Mouse (Mus musculus) adrenal gland, adult 8-10 months (tissue): ENCODE results near the gene Map4k4. TPM values are rescaled to one million over a fixed set of nuclear protein-coding genes. Genes with fewer than 3 reads are reported as not detected.

Source experiments
- DNase-seq: peaks from one replicate; pipeline ENCODE4 v3.0.0; 2022
- total RNA-seq, 4 experiments: library from RNA; stranded (reverse); gene quantifications; 2 replicates each; pipeline ENCODE4 v1.2.4; 2022

Gene Map4k4
- total RNA-seq, 4 experiments from 2014 or later, result 80.9 to 123 (median 104) TPM

DNA sequence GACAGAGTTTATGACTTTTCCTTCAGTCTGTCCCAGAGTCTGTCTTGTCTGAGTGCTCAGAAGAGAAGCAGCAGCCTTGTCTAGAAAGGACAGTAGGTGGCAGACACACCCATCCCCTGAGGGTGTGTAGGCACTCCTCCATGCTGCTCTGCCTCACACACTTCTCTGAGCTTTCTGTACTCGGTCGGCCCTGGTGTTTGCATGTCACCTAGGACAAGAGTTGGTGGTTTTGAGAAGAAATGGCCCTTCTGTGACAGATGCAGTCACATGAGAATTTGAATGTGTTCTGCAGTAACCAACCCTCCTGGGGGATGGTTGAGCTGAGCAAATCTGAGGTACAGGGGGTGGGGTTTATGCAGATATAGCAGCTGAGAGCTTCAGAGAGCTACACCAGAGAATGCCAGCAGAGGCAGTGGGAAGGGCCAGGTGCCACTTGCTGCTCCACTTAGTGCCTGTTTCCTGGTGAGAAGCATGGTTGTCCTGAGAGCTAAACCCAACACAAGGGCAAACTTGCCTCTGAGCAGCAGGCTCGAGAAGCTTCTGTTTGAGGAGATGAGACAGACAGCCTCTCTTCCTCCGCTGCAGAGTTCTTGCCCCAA lies 101.5 kb downstream of the Map4k4 start:
- DNase-seq, result no peak

DNA sequence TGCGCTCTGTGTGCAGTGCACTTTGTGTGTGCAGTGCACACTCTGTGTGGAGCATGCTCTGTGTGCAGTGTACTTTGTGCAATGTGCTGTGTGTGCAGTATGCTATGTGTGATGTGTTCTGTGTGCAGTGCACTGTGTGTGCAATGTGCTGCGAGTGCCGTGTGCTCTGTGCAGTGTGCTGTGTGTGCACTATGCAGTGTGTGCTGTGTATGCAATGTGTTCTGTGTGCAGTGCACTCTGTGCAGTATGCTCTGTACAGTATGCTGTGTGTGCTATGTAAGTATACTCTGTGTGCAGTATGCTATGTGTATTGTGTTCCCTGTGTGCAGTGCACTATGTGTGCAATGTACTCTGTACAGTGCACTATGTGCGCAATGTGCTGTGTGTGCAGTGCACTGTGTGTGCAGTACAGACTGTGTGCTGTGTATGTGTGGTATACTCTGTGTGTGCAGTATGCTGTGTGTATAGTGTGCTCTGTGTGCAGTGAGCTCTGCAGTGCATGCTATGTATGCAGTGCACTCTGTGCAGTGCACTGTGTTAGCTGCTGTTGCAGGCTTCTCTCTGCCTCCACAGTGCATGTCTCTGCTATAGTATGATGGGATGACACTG lies 105.4 kb downstream of the Map4k4 start:
- no peak for DNase-seq

DNA sequence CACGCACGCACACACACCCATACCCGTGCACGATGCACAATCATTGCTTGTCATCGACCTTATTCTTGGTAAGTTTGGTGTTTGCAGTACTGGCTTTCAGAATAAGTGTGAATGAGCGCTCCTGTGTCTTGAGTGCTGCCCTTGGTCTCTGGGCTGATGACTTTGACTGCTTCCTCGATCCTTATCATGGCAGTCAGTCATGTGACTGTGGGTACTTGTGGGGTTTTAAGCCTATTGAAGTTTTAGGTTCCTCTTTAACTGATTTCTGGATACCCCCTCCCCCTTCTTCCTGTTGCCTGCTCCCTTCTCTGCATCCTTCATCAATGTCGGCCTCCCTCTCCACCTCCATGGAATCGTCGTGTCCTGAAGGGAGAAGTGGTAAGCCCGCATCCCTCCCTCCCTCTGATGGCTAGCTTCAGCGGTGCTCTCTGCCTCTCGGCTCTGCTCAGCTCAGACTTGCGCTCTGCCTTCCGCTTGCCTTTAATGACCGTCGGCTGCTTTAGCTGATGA lies 107.3 kb downstream of the Map4k4 start:
- no peak for DNase-seq

DNA sequence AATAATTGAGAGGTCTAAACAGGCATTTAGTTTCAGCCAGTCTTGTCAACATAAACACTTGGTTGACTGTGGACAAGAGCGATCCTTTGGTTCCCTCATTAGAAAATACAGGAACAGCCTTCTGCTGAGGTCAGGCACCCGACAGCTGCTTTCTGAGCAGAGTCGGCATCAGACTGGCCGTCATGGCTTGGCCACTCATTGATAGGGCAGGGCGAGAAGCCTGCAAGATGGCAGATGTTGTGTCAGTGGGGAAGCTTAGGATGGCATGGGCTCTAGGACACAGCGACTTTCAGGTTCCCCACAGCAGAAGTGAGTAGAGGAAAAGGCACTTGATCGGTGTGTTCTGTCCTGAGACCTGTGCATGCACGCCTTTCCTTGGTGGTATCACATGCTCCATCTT lies 112.0 kb downstream of the Map4k4 start:
- DNase-seq, result no peak

DNA sequence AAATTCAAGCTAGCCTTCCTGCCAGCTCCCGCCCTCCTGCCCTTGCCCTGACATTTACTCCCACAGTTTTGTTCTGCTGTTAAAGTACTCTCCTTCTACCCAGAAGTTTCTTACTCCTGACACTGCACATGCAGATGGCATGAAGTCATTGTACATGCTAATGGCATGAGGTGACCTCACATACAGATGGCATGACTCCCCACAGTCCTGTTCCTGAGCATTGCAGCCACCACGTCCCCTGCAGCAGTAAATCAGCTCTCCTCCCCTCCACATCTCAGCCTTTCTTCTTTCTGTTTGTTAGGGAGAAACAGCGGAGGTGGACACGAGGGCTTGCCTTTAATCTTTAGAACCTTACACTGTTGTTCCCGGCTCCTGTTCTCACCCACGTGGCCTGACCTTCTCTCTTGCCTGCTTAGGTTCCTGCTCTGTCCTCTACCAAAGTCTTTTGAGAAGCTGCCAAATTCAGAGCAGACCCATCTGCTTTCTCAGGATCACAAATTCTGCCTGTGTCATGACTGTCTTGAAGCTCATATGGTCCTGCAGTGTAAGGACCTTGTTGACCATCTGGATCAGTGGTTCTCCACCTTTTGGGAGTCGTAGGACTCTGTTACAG lies 114.5 kb downstream of the Map4k4 start:
- no peak for DNase-seq

DNA sequence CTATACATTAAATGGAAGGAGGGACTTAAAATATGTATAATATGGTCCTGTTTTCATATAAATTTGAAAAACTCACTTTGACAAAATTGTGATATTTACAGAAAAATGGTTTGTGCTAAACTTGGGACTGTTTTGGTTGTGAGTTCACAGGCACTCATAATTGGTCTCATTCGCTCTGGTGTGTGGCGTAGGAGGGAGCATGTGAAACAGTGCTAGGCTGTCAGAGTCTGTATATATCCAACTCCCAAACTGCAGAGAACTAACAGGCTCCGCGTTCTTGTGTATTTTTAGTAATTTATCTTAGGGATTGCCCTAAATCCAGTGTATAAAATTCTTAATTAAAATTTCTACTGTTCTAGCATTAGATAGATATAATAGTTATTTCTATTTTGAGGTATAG lies 120.9 kb downstream of the Map4k4 start:
- no peak for DNase-seq

DNA sequence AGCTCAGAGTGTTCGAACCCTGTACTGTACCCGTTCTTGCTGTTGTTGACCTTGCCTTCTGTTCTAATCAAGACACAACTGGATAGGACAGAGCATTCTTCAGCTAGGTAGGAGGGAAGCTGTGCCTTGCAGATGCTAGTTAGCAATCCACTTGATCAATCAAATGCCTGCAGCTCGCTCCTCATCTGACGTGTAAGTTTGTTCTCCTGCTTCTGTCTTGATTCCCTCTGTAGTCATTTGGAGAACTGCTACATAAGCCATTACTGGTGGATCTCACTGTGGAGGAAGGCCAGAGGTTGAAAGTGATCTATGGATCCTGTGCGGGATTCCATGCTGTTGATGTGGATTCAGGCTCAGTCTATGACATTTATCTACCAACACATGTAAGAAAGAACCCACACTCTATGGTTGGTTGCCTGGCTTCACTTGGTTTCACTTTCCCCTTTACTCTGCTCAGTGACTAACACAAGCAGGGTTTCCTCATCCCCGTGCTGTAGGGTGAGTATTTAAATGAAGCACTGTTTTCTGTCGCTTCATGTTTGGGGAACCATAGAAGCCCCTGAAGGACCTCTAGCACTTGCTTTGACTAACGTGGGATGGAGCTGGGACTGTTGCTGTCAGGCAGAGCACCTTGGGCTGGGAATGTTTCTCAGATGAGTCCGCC lies 121.9 kb downstream of the Map4k4 start:
- DNase-seq, result no peak

DNA sequence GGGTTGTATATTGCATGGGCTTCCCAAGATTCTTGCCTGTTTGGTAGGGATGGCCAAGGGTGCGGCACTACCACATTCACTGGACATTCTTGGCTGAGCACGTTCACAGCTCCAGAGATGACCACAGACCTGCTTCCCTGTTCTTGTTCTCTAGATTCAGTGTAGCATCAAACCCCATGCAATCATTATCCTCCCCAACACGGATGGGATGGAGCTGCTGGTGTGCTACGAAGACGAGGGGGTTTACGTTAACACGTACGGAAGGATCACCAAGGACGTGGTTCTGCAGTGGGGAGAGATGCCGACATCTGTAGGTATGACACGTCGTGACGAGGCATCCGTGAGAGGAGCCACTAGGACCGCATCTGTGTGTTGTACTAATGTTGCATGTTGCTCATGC lies 122.5 kb downstream of the Map4k4 start:
- no peak for DNase-seq

DNA sequence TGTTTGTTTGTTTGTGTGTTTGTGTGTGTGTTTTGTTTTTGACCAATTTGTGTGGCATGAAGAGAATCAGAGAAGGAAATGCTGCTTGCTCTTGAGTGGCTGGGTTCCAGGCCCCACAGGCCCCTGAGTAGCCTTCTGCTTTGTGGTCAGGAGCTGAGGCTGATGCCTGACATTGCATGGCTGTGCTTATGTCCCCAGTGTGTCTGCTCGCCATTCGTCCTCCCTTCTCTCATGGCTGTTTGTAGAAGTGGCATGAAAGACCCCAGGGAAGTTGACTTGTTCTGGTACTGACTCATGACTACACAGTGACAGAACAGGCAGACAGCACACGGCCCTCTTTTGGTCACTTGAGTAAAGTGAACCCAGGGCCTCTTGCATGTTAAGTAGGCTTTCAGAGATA lies 123.0 kb downstream of the Map4k4 start:
- no peak for DNase-seq

DNA sequence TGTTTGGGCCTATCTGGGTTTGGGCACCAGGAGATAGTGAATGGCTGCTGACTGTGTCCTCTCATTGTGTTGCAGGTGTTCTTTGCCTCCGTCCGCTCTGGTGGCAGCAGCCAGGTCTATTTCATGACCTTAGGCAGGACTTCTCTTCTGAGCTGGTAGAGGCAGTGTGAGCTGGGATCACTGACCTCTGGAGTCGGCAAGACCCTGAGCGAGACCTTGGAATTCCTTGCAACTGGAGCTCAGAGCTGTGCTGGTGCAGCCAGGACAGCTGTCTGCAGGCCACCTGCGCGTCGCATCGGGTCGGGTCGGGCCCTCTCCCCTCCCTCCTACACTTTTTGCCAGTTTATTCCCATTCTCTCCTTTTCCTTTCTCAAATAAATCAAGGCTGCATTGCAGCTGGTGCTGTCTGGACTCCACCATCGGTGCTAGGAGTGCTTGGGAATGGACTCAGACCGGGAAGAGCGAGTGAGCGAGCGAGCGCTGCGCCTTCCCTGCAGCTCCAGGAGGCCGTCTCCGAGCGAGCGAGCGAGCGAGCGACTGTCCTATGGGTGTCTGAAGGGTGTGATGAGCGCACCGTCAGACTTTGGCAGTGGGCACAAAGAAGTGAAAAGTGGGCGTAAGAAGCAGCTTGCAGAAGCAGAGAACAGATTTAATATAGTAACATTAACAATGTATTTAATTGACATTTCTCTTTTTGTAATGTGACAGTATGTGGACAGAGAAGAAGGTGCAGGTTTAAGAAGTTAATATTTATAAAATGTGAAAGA lies 124.0 kb downstream of the Map4k4 start:
- DNase-seq, result peak; percentile 40

DNA sequence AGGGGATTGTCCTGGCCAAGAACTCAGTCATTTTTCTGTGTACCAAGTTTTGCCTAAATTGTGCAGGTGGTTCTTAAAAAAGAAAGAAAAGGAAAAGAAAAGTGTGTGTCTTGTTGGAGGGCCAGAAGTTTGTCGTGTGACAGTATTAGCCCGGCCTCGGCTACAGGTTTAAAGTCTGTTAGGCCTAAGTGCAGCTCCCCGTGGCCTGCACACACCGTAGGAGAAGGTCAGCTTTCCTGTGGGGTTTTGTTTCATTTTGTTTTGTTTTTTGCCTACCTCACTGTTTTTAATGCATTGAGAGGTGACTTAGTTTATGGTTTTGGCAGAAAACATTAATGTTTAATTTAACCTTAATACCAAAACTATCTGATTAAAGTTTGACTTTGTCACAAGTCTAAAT lies 124.7 kb downstream of the Map4k4 start:
- no peak for DNase-seq

DNA sequence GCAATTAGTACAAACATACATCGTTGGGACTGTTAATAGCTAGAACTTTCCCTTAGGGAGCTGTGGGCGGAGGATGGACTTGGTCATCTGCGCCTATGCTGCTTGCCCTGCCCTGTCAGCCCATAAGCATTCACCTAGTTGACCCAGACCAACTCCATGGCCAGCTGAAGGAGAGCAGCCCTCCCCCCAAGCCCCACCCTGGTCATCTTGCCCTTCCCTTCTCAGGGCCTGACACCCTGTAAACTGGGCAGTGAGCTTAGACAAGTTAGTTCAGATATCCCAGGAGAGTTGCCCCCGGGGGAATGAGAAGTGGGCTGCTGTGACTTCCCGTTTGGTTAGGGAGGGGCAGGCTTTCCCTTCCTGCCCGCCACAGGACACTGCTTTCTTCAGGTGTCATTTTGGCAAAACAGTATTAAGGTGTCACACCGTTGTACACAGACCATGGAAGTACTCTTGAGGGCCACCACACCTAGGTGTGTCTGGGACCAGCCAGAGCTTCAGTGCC lies 126.5 kb downstream of the Map4k4 start:
- no peak for DNase-seq

DNA sequence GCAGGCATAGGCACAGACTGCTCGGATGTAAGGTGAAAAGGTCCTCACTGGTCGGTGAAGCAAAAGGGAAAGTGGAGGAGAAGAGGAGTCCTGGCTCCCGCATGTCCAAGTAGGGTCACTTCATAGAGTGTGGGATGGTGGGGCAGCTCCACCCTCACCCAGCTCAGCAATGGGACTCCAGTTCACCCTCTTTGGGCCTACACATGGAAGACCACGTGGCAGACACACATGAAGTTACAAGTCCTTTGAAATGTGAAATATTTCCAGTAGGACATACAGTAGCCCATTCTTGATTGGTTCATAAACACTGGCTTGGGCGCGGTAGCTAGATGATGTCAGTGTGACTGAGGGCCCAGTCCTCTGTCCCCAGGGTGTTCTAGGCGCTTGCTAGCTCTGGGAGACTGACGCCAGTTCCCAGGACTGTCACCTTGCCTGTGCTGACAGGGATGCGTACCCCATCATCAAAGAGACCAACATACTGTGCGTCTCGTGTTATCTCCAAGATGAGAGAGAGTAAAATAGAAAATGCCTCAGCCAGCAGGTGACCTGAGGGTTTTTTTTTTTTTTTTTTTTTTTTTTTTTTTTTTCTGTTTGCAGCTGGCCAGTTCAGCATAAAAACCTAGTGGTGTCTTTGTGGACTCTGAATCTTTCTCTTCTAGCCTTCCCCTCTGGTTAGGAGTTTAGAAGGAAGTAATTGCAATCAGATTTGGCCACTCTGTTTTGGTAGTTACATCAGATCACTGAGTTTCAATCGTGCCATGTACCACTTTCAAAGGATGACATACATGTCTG lies 127.7 kb downstream of the Map4k4 start:
- no peak for DNase-seq

DNA sequence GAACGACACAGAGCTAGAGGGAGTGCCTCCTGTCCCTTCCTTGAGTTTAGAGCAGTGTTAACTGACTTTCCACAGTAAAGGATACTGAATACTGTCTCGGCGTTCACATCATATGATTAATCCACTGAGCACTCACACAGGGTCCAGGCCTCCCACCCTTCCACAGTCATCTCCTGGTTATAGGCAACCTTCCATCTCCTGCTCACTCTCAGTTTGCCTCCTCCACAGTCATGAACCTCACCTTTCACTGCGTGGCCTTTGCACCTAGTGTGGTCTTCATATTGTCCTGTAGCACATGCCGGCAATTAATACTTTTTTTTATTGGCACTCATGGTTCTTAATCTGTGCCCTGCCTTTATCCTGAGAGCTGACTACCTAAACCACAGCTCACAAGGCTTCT lies 128.9 kb downstream of the Map4k4 start:
- no peak for DNase-seq

DNA sequence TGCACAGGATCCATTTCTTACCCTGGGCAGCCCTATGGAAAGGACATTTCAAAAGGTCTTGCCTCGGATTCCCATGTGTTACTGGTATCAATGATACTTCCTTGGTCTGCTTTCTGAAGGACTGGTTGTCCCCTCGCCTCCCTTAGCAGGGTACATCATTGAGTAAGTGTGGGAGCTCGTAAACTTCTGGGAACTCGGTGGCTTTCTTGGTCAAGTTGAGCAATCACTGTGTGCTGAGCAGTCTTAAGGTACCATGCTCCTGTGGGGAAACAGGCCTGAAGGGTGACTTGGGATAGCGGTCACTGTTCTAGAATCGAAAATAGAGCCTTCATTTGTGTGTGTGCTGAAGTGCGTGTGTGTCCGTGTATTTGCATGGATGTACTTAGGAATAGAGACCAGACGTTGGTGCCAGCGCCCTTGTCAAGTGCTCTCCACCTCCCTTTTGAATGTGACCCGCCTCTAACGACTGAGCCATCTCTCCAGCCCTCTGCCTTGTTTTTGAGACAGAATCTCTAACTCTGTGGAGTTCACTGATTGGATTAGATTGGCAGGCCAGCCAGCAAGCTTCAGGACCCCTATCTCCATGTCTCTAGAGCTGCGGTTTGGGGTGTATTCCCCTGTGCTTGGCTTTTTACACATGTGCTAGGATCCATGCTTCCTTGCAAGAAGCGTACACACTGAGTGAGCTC lies 129.7 kb downstream of the Map4k4 start:
- no peak for DNase-seq

DNA sequence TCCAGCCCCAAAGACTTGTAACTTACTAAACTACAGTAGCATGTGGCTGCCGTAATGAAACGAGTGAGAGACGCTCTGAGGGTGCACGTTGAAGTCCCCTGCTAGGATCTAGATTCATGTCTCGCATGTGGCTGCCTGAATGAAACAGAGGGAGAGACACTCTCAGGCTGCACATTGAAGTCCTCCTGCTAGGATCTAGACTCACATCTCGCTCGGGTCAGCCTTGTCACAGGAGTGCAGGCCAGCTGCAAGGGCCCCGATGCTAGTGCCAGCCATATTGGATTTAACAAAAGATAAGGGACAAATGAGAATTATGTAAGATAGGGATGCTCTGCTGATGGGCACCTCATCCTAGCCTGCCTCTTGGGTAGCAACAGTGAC lies 130.3 kb downstream of the Map4k4 start:
- DNase-seq, result no peak

DNA sequence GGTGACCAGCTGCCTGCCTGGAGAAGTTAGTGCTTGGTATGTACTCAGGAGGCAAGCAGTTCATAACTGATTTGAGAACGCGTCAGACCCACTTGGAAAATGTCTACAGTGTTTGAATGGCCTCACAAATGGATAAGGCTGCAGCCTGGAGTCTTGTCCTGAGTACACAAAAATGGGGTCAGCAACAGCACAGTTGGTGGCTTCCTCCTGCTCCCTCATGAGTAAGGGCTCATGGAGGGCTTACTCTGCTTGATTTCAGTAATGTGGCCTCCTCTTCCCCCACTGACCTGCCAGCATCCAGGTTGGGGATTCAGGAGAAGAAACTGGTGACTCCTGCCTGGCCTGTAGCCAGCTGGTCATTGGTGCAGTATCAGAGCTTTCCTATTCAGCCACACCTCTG lies 130.9 kb downstream of the Map4k4 start:
- DNase-seq, result no peak

DNA sequence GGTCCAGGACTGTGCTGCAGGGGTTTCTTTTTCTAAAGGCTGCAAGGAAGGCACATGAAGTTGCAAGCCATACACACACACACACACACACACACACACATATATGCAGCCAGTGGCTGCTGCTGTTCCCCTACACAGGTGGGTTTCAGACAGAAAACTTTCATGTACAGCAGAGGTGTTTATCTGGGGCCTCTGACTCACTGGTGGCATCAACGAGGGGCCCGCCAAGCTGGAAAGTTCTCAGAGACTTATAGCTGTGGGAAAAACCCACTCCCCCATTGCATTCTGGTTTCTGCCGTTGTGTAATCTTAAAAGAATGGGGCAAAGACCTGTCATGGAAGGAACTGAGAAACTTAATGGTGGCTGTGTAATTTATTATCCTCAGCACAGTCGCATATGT lies 132.6 kb downstream of the Map4k4 start:
- DNase-seq, result no peak

DNA sequence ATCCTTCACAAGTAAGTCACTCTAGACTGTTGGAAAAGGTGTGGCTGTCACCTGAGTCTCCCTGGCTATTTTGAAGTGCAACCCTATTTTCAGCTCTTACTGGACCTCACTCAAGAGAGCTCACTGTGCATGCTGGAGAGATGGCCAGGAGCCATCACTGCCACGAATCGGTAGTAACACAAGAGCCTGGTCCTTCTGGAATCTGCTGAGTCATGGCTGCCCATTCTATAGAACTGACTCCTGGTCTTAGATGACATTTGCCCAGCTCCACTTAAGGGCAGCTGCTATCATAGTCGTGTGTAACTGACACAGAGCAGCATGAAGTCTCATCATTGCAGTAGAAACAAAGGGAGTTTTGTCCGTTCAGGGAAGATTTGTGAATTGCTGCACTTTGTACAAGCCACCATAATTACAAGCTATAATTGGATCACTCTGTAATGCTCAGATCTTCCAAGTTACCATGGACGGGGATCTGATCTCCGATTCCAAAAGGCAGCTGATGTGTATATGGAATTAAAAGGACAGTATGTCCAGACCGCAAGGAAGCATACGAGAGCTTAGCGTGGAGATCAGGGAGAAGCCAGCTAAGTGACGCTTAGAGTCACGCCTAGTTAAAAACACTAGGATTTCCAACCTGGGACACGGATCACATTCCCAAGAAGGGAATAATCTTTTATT lies 133.2 kb downstream of the Map4k4 start:
- DNase-seq, result no peak

DNA sequence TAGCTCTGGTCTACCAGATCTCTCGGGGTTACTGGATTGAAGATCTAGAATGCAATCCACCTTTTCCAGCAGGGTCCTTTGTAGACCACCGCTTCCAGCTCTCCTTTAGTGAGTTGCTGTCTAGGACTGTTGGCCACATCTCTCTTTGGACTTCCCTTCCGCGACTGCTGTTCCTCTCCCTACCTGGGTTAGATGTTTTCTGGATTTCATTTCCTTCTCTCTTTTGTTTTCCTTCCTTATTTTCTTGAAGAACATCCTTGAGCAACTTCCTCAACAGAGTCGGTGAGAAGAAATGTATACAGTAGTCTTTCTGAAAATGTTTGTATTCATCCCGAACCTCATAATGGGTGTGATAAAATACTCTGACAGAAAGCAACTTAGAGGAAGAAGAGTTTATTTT lies 137.1 kb downstream of the Map4k4 start:
- no peak for DNase-seq

DNA sequence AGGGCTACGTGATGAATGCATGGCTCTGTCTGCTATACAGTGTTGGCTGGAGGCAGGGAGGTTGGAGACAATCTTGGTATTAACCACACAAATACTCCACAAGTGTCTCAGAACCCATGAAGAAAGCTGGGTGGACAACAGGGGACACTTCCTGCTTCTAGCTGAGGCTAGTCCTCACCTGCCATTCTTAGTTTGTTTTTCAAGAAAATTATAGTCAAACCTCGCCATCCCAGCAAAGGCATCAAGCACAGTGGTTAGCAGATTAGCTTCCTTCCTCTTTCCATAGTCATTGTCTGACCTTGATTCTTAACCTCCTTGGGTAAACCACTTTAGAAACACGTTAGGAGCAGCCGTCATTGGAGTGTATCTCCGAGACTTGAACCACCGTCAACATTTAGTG lies 145.0 kb downstream of the Map4k4 start:
- no peak for DNase-seq
